Mouse (Mus musculus): ENCODE data around the gene Epb41l2.

Gene Epb41l2

GRCm38 (mm10) chr10:25400076-25400475 lies 40.5 kb downstream of the Epb41l2 start:
- no peak for DNase-seq (ENCODE audit: low spot score)

GRCm38 (mm10) chr10:25400646-25401045 lies 41.0 kb downstream of the Epb41l2 start:
- DNase-seq (ENCODE audit: low spot score): no peak

- DNase-seq (ENCODE audit: low spot score): no peak
Observed at GRCm38 (mm10) chr10:25401356-25401755, 41.8 kb downstream of the Epb41l2 start.

GRCm38 (mm10) chr10:25402886-25403285 lies 43.3 kb downstream of the Epb41l2 start:
- DNase-seq (ENCODE audit: low spot score): no peak

GRCm38 (mm10) chr10:25403813-25404701 lies 44.5 kb downstream of the Epb41l2 start:
- DNase-seq (ENCODE audit: low spot score): no peak

GRCm38 (mm10) chr10:25404702-25405098 lies 45.1 kb downstream of the Epb41l2 start:
- no peak for DNase-seq (ENCODE audit: low spot score)

GRCm38 (mm10) chr10:25405551-25405950 lies 46.0 kb downstream of the Epb41l2 start:
- no peak for DNase-seq (ENCODE audit: low spot score)

- no peak for DNase-seq (ENCODE audit: low spot score)
Observed at GRCm38 (mm10) chr10:25406695-25407094, 47.1 kb downstream of the Epb41l2 start.

GRCm38 (mm10) chr10:25408136-25408650 lies 48.6 kb downstream of the Epb41l2 start:
- no peak for DNase-seq (ENCODE audit: low spot score)

- no peak for DNase-seq (ENCODE audit: low spot score)
Observed at GRCm38 (mm10) chr10:25411836-25412373, 52.3 kb downstream of the Epb41l2 start.

GRCm38 (mm10) chr10:25415188-25415717 lies 55.7 kb downstream of the Epb41l2 start:
- DNase-seq (ENCODE audit: low spot score): no peak

- DNase-seq (ENCODE audit: low spot score): no peak
Observed at GRCm38 (mm10) chr10:25416696-25417095, 57.1 kb downstream of the Epb41l2 start.

GRCm38 (mm10) chr10:25426058-25426457 lies 66.5 kb downstream of the Epb41l2 start:
- no peak for DNase-seq (ENCODE audit: low spot score)

- DNase-seq (ENCODE audit: low spot score): no peak
Observed at GRCm38 (mm10) chr10:25426814-25427213, 67.2 kb downstream of the Epb41l2 start.

GRCm38 (mm10) chr10:25427523-25427922 lies 67.9 kb downstream of the Epb41l2 start:
- DNase-seq (ENCODE audit: low spot score): no peak

- DNase-seq (ENCODE audit: low spot score): no peak
Observed at GRCm38 (mm10) chr10:25428658-25429057, 69.1 kb downstream of the Epb41l2 start.

- no peak for DNase-seq (ENCODE audit: low spot score)
Observed at GRCm38 (mm10) chr10:25429346-25429745, 69.7 kb downstream of the Epb41l2 start.

GRCm38 (mm10) chr10:25430862-25431261 lies 71.3 kb downstream of the Epb41l2 start:
- no peak for DNase-seq (ENCODE audit: low spot score)

- DNase-seq (ENCODE audit: low spot score): no peak
Observed at GRCm38 (mm10) chr10:25432351-25432750, 72.8 kb downstream of the Epb41l2 start.

- no peak for DNase-seq (ENCODE audit: low spot score)
Observed at GRCm38 (mm10) chr10:25432938-25433337, 73.3 kb downstream of the Epb41l2 start.

- DNase-seq (ENCODE audit: low spot score): peak; percentile 74
Observed at GRCm38 (mm10) chr10:25433524-25433923, 73.9 kb downstream of the Epb41l2 start.

- DNase-seq (ENCODE audit: low spot score): peak; percentile 35
Observed at GRCm38 (mm10) chr10:25434358-25435044, 74.9 kb downstream of the Epb41l2 start.

Measured in embryo, embryonic 10 days (tissue).